In genomic region chr8:18316488-18316887, GRCm38 (mm10) we compare ENCODE assay signal across 23 mouse cellular contexts.
DNase-seq lines count a peak whose midpoint lies in the region; ATAC-seq lines count a peak whose summit lies in the region.
"Had no signal": no experiment of that assay in that cellular context is flagged by ENCODE, and none has a peak within 500 bp of the region (broad histone marks: within the 10 kb centered on the region; RNA-seq: fewer than 3 reads in every experiment).

No protein-coding gene starts in this region.

- H3K27ac ChIP-seq in forebrain, embryonic 14.5 days (ENCODE audit: low read depth, low read length): no peak overlapping the region
- H3K27ac ChIP-seq in forebrain, embryonic 10.5 days: no peak overlapping the region
- H3K27ac ChIP-seq in kidney, embryonic 16.5 days (ENCODE audit: low read length): no peak overlapping the region
- H3K27ac ChIP-seq in neural tube, embryonic 14.5 days (ENCODE audit: low read depth, low read length): no peak overlapping the region
- H3K27ac ChIP-seq in neural tube, embryonic 15.5 days (replicated peaks): no peak overlapping the region
- H3K27ac ChIP-seq: heart, embryonic 15.5 days; intestine, embryonic 15.5 days; layer of hippocampus, adult 2 months; limb, embryonic 12.5 days; macrophage; stomach, postnatal 0 days had no signal

- no peak overlapping the region for H3K4me2 ChIP-seq in forebrain, embryonic 14.5 days (ENCODE audit: low read length)
- no peak overlapping the region for H3K4me2 ChIP-seq in kidney, embryonic 16.5 days (replicated peaks; ENCODE audit: low read depth, low read length)
- H3K4me2 ChIP-seq in neural tube, embryonic 14.5 days (ENCODE audit: low read depth, low read length): no peak overlapping the region
- H3K4me2 ChIP-seq in neural tube, embryonic 15.5 days: no peak overlapping the region
- H3K4me2 ChIP-seq: heart, embryonic 15.5 days; intestine, embryonic 15.5 days; limb, embryonic 12.5 days; liver, embryonic 11.5 days had no signal

- H3K4me3 ChIP-seq in forebrain, embryonic 14.5 days (ENCODE audit: low read depth, low read length): no peak overlapping the region
- H3K4me3 ChIP-seq in forebrain, embryonic 10.5 days: no peak overlapping the region
- no peak overlapping the region for H3K4me3 ChIP-seq in kidney, embryonic 16.5 days (ENCODE audit: low read length)
- no peak overlapping the region for H3K4me3 ChIP-seq in neural tube, embryonic 14.5 days (ENCODE audit: low read depth, low read length)
- H3K4me3 ChIP-seq in neural tube, embryonic 15.5 days (replicated peaks): no peak overlapping the region
- H3K4me3 ChIP-seq: heart, embryonic 15.5 days; intestine, embryonic 15.5 days; layer of hippocampus, adult 2 months; limb, embryonic 12.5 days had no signal

- no peaks in the 10 kb centered on the region for H3K27me3 ChIP-seq in forebrain, embryonic 14.5 days (replicated peaks; ENCODE audit: control insufficient read depth, insufficient read depth, low read length)
- no peaks in the 10 kb centered on the region for H3K27me3 ChIP-seq in forebrain, embryonic 10.5 days (ENCODE audit: poor library complexity, severe bottlenecking)
- H3K27me3 ChIP-seq in kidney, embryonic 16.5 days (ENCODE audit: insufficient read depth, low read length): no peaks in the 10 kb centered on the region
- H3K27me3 ChIP-seq in neural tube, embryonic 14.5 days (ENCODE audit: control insufficient read depth, insufficient read depth, low read length): no peaks in the 10 kb centered on the region
- H3K27me3 ChIP-seq in neural tube, embryonic 15.5 days (replicated peaks): no peaks in the 10 kb centered on the region
- H3K27me3 ChIP-seq: heart, embryonic 15.5 days; intestine, embryonic 15.5 days; limb, embryonic 12.5 days had no signal

- no peaks in the 10 kb centered on the region for H3K36me3 ChIP-seq in forebrain, embryonic 14.5 days (ENCODE audit: control insufficient read depth, insufficient read depth, low read length)
- H3K36me3 ChIP-seq in forebrain, embryonic 10.5 days (replicated peaks): no peaks in the 10 kb centered on the region
- no peaks in the 10 kb centered on the region for H3K36me3 ChIP-seq in kidney, embryonic 16.5 days (ENCODE audit: insufficient read depth, low read length)
- H3K36me3 ChIP-seq in neural tube, embryonic 14.5 days (ENCODE audit: control insufficient read depth, insufficient read depth, low read length): no peaks in the 10 kb centered on the region
- no peaks in the 10 kb centered on the region for H3K36me3 ChIP-seq in neural tube, embryonic 15.5 days
- H3K36me3 ChIP-seq: heart, embryonic 15.5 days; intestine, embryonic 15.5 days; limb, embryonic 12.5 days had no signal

- no peak overlapping the region for H3K9ac ChIP-seq in forebrain, embryonic 14.5 days (ENCODE audit: low read length)
- no peak overlapping the region for H3K9ac ChIP-seq in kidney, embryonic 16.5 days (replicated peaks; ENCODE audit: low read length)
- H3K9ac ChIP-seq in neural tube, embryonic 14.5 days (replicated peaks; ENCODE audit: low read depth, low read length): no peak overlapping the region
- no peak overlapping the region for H3K9ac ChIP-seq in neural tube, embryonic 15.5 days (replicated peaks)
- H3K9ac ChIP-seq: heart, embryonic 15.5 days; intestine, embryonic 15.5 days; limb, embryonic 12.5 days; liver, postnatal 0 days had no signal

- 66% methylated on average over 2 of the region's 2 CpGs for WGBS in forebrain, embryonic 14.5 days
- WGBS in forebrain, embryonic 10.5 days: 83% methylated on average over 2 of the region's 2 CpGs
- 60% methylated on average over 2 of the region's 2 CpGs for WGBS in kidney, embryonic 16.5 days
- WGBS in neural tube, embryonic 14.5 days: 53% methylated on average over 2 of the region's 2 CpGs
- WGBS in neural tube, embryonic 15.5 days: 45% methylated on average over 2 of the region's 2 CpGs

- DNase-seq in cerebellum, postnatal 14 days: peak; percentile 36 to 40
- DNase-seq in forebrain, embryonic 14.5 days (ENCODE audit: low spot score): peak; percentile 5
- DNase-seq in forebrain, embryonic 10.5 days (ENCODE audit: extremely low spot score, low spot score): no peak
- DNase-seq in kidney, postnatal 10 days: no peak
- DNase-seq: adrenal gland, postnatal 10 days; heart, postnatal 4 days; kidney, adult 8-10 months; kidney, postnatal 25 days; liver, postnatal 0 days; thymus, adult 2 months; thymus, postnatal 4 days had no signal

- no peaks in the 10 kb centered on the region for H3K4me1 ChIP-seq in forebrain, embryonic 14.5 days (ENCODE audit: control insufficient read depth, insufficient read depth, low read length)
- H3K4me1 ChIP-seq in forebrain, embryonic 10.5 days: no peaks in the 10 kb centered on the region
- H3K4me1 ChIP-seq in kidney, embryonic 16.5 days (ENCODE audit: insufficient read depth, low read length): no peaks in the 10 kb centered on the region
- H3K4me1 ChIP-seq in neural tube, embryonic 14.5 days (ENCODE audit: control insufficient read depth, insufficient read depth, low read length): no peaks in the 10 kb centered on the region
- peaks cover 4% of the 10 kb centered on the region; the same call in 1 of the 2 replicates for H3K4me1 ChIP-seq in neural tube, embryonic 15.5 days
- H3K4me1 ChIP-seq: heart, embryonic 15.5 days; intestine, embryonic 15.5 days; limb, embryonic 12.5 days had no signal

- no peak for ATAC-seq in cerebellum, adult (ENCODE audit: insufficient number of reproducible peaks, low FRiP score, low TSS enrichment)
- ATAC-seq in forebrain, embryonic 14.5 days: no peak
- 0 out of 2 replicates have a peak, but pooled peaks have one; percentile 15 for ATAC-seq in kidney, embryonic 16.5 days (ENCODE audit: low FRiP score, low TSS enrichment)
- peak; percentile 58; the same call in 1 of the 2 replicates for ATAC-seq in neural tube, embryonic 14.5 days (ENCODE audit: low read depth)
- no peak; the same call in 1 of the 2 replicates for ATAC-seq in neural tube, embryonic 15.5 days (ENCODE audit: low FRiP score)
- ATAC-seq: intestine, embryonic 15.5 days; liver, postnatal 0 days; lung, postnatal 0 days had no signal

- H3K9me3 ChIP-seq in forebrain, embryonic 14.5 days (replicated peaks; ENCODE audit: control insufficient read depth, low read length): no peaks in the 10 kb centered on the region
- H3K9me3 ChIP-seq in forebrain, embryonic 10.5 days: no peaks in the 10 kb centered on the region
- H3K9me3 ChIP-seq in kidney, embryonic 16.5 days (ENCODE audit: low read length): no peaks in the 10 kb centered on the region
- no peaks in the 10 kb centered on the region for H3K9me3 ChIP-seq in neural tube, embryonic 14.5 days (ENCODE audit: control insufficient read depth, low read length)
- no peaks in the 10 kb centered on the region for H3K9me3 ChIP-seq in neural tube, embryonic 15.5 days (replicated peaks)
- H3K9me3 ChIP-seq: heart, embryonic 15.5 days; intestine, embryonic 15.5 days; limb, embryonic 12.5 days had no signal

Comparison
In these comparisons a context has a peak if more than half of its experiments do, and no peak if none do; other contexts are left out.
1. DNase-seq: peak in cerebellum, postnatal 14 days (2 of 2) and forebrain, embryonic 14.5 days (single experiment); none in forebrain, embryonic 10.5 days (single experiment) and kidney, postnatal 10 days (single experiment).
2. ATAC-seq: peak in kidney, embryonic 16.5 days (single experiment) and neural tube, embryonic 14.5 days (single experiment); none in cerebellum, adult (single experiment), forebrain, embryonic 14.5 days (single experiment) and neural tube, embryonic 15.5 days (single experiment).